Mouse (Mus musculus): Measurements from ENCODE around the gene Defb26.

DNA sequence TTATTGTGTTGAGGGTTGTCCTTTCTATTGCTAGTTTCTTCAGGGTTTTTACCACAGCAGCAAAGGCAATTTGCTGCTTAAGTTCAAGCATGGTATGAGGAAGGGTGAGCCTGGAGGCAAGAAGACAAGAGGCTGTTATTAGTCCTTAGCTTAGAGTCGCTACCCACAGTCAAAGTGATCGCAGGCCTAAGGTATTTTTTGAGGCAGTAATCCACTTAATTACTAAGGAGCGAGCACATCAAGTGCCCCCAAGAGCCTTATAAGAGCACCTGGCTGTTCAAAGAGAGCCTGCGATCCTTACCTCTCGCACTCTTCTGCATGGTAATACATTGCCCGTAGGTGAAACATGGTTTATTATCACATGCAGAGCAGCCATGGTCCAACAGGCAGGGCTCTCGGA is 29.8 kb downstream of the Defb26 start:
- no peak for TF ChIP-seq POLR2A (IDR thresholded peaks at IDR 0.05; ENCODE audit: control insufficient read depth, low read depth, low read length)
- TF ChIP-seq CTCF (IDR thresholded peaks at IDR 0.05; ENCODE audit: control insufficient read depth, insufficient read depth, insufficient replicate concordance, low read depth, low read length), result no peak

All from testis, adult 2 months (tissue).